Mouse (Mus musculus) kidney, postnatal 0 days (tissue): ENCODE data around the gene Cdkal1. TPM values are rescaled to one million over a fixed set of nuclear protein-coding genes. Genes with fewer than 3 reads are reported as not detected.

Source experiments
- ATAC-seq: fragments of 200-750 bp; cut with Nextera tagmentation; replicated peaks from 2 replicates; pipeline ENCODE4 v1.8.0; 2017; ENCODE audit warnings: low read depth, moderate number of reproducible peaks, moderate TSS enrichment, moderate library complexity; ENCODE audit not compliant: low FRiP score
- DNase-seq: peaks from one replicate; pipeline ENCODE4 v3.0.0-alpha.2; 2016; ENCODE audit warnings: low spot score
- H3K27ac ChIP-seq: fragments of 300-500 bp; sonication (generic); 2 replicates; pipeline ENCODE4 v1.5.1; 2014; ENCODE audit warnings: mild to moderate bottlenecking
- H3K27me3 ChIP-seq: fragments of 300-500 bp; sonication (generic); 2 replicates; pipeline ENCODE4 v1.6.1; 2014; ENCODE audit warnings: low read length, mixed read lengths; ENCODE audit not compliant: insufficient read depth
- H3K36me3 ChIP-seq: fragments of 300-500 bp; sonication (generic); 2 replicates; pipeline ENCODE4 v1.6.1; 2014; ENCODE audit warnings: low read length, mixed read lengths; ENCODE audit not compliant: insufficient read depth
- H3K4me1 ChIP-seq: fragments of 300-500 bp; sonication (generic); replicated peaks from 2 replicates; pipeline ENCODE4 v1.6.1; 2014; ENCODE audit warnings: antibody characterized with exemption, low read length, mixed read lengths; ENCODE audit not compliant: insufficient read depth
- H3K4me2 ChIP-seq: fragments of 300-500 bp; sonication (generic); 2 replicates; pipeline ENCODE4 v1.6.1; 2014; ENCODE audit warnings: mild to moderate bottlenecking, low read length, moderate library complexity, mixed read lengths
- H3K4me3 ChIP-seq: fragments of 300-500 bp; sonication (generic); replicated peaks from 2 replicates; pipeline ENCODE4 v1.5.1; 2014; ENCODE audit warnings: low read depth, low read length
- H3K9ac ChIP-seq: fragments of 300-500 bp; sonication (generic); 2 replicates; pipeline ENCODE4 v1.6.1; 2014; ENCODE audit warnings: low read depth, low read length
- H3K9me3 ChIP-seq: fragments of 300-500 bp; sonication (generic); replicated peaks from 2 replicates; pipeline ENCODE4 v1.6.1; 2016; ENCODE audit warnings: low read length, inconsistent platforms, mixed read lengths
- CTCF ChIP-seq: IDR thresholded peaks from 2 replicates; pipeline ENCODE4 v1.5.1; 2016; ENCODE audit warnings: antibody characterized with exemption, low read depth, mild to moderate bottlenecking, moderate library complexity
- WGBS: fragments of 180-500 bp; shearing (Covaris S2); extraction: QIAGEN DNeasy Blood & Tissue Kit; methylation state at CpG from one replicate; pipeline ENCODE4 v1.1.7; 2014; 5-methylcytosine and 5-hydroxymethylcytosine counted together
- polyA plus RNA-seq: library from polyadenylated mRNA; unstranded; fragments of >200 nt; fragmentation: Nextera tagmentation; extraction: Ambion mirVana; gene quantifications from 2 replicates; pipeline ENCODE4 v1.2.1, GENCODE M21; 2015

Cdkal1 gene
- polyA plus RNA-seq, 1 experiment from 2014 or later = 30.1 TPM

DNA sequence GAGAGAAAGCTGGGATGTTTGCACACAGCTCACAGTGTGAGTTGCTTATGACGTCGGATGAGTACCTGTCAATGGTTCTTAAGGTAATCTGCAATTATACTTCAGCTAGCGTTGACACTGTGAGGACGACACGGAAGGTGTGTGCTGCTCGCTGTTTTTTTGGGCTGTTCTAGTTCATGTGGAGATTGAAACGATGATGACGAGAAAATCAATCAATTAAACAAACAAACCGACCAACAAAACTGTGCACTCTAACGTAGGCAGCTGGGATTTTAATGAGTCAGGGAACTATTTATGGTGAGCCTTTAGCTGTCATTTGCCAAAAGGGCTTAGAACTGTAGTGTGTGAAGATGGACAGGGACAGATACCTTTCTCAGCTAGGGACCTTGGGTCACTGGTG lies 494.6 kb downstream of the Cdkal1 start:
- WGBS = 68% methylated on average over 10 of the region's 10 CpGs

GRCm38 (mm10) chr13:29359341-29359740 lies 496.1 kb downstream of the Cdkal1 start:
- DNase-seq = no peak
- peaks cover 19% of the 10 kb centered on the region; the same call in 1 of the 2 replicates for H3K4me1 ChIP-seq
- TF ChIP-seq CTCF = no peak
- H3K4me3 ChIP-seq = no peak overlapping the region
- no peak overlapping the region for H3K4me2 ChIP-seq
- H3K36me3 ChIP-seq = no peaks in the 10 kb centered on the region
- no peak overlapping the region for H3K9ac ChIP-seq
- peak; percentile 86 for ATAC-seq
- 76% methylated on average over 1 of the region's 1 CpGs for WGBS
- no peaks in the 10 kb centered on the region for H3K9me3 ChIP-seq
- no peak overlapping the region for H3K27ac ChIP-seq
- no peaks in the 10 kb centered on the region for H3K27me3 ChIP-seq

More for the DNA sequence above, 494.6 kb downstream of the Cdkal1 start:
- Histone ChIP-seq H3K4me2 (no peak overlapping the region), H3K9me3 (no peaks in the 10 kb centered on the region), H3K27me3 (no peaks in the 10 kb centered on the region), H3K4me1 (0 out of 2 replicates have a peak, but pooled peaks cover 7% of the 10 kb centered on the region), H3K9ac (no peak overlapping the region), H3K27ac (no peak overlapping the region), H3K36me3 (no peaks in the 10 kb centered on the region), H3K4me3 (no peak overlapping the region)
- TF ChIP-seq CTCF = no peak
- ATAC-seq (no peak), DNase-seq (no peak)

DNA sequence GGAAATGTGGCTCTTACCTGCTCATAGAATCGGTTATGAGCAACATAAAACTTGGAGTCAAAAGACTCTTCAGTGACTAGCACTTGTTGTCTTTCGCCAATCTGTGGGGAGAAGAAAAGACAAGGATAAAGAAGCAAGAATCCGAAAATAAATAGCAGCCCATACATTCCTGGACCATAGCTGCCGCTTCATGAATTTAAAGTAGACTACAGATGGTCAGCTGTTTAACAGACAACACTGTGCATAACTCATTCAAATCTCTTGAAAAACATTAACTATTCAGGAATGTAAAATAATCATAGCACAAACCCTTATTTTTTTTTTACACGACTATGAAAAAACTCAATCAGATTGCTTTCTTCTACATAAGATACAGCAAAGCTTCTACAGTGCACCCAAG lies 498.0 kb downstream of the Cdkal1 start:
- Histone ChIP-seq H3K4me1 (peaks cover 22% of the 10 kb centered on the region; the same call in 1 of the 2 replicates), H3K9ac (no peak overlapping the region), H3K27ac (no peak overlapping the region), H3K4me3 (no peak overlapping the region), H3K36me3 (no peaks in the 10 kb centered on the region), H3K9me3 (no peaks in the 10 kb centered on the region), H3K4me2 (no peak overlapping the region), H3K27me3 (no peaks in the 10 kb centered on the region)
- WGBS = 87% methylated on average over 5 of the region's 5 CpGs
- TF ChIP-seq CTCF = no peak
- no peak for ATAC-seq
- no peak for DNase-seq

- H3K4me2 ChIP-seq = peak overlapping the region; percentile 29
- no peak for TF ChIP-seq CTCF
- no peaks in the 10 kb centered on the region for H3K9me3 ChIP-seq
Observed at GRCm38 (mm10) chr13:29356158-29356485, 499.4 kb downstream of the Cdkal1 start.

DNA sequence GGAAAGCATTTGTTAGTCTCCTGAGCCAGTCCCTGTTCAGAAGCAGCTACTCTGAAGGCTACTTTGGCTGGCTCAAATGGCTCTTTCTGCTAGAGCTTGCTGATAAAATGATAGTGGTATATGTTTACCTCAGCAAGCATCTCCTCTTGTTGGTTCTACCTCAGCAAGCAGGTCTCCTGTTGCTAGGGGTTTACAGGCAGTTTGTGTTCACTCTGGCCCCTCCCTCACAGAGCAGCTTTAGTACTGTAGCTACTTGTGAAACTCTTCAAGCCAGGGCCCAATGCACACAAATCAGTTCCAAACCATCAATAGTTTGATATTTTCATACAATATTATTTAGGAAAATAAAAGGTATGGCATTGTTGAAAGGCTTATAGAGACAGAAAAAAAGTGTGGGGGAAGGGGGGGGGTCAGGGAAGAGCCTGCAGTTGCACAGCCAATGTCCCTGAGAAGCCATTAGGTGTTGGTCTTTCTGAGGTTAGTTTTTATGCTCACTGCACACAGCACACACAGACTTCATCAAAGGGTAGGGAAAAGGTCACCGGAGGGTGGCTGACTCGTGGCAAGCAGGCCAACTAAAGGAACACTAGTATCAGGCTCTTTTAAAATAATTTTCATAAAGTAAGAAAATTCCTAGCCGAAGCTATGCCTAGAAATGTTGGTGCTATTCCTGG lies 499.9 kb downstream of the Cdkal1 start:
- no peak for DNase-seq
- WGBS = 39% methylated on average over 3 of the region's 3 CpGs
- peak overlapping the region; percentile 29; the same call in 1 of the 2 replicates for H3K4me2 ChIP-seq

More at GRCm38 (mm10) chr13:29356158-29356485, 499.4 kb downstream of the Cdkal1 start:
- H3K4me3 ChIP-seq = no peak overlapping the region
- H3K9ac ChIP-seq = no peak overlapping the region
- ATAC-seq (no peak), DNase-seq (peak; percentile 51)
- no peaks in the 10 kb centered on the region for H3K36me3 ChIP-seq
- 8% methylated on average over 10 of the region's 10 CpGs for WGBS
- H3K27ac ChIP-seq = peak overlapping the region; percentile 20; the same call in 1 of the 2 replicates
- peaks cover 22% of the 10 kb centered on the region; the same call in 1 of the 2 replicates for H3K4me1 ChIP-seq
- no peaks in the 10 kb centered on the region for H3K27me3 ChIP-seq

GRCm38 (mm10) chr13:29354943-29355342 lies 500.5 kb downstream of the Cdkal1 start:
- no peak overlapping the region for H3K9ac ChIP-seq
- whole genome bisulfite sequencing = 73% methylated on average over 4 of the region's 4 CpGs
- ATAC-seq = no peak
- no peaks in the 10 kb centered on the region for H3K9me3 ChIP-seq
- H3K27me3 ChIP-seq = no peaks in the 10 kb centered on the region
- H3K36me3 ChIP-seq = no peaks in the 10 kb centered on the region
- peaks cover 22% of the 10 kb centered on the region; the same call in 1 of the 2 replicates for H3K4me1 ChIP-seq
- TF ChIP-seq CTCF = no peak
- no peak overlapping the region for H3K4me2 ChIP-seq
- H3K4me3 ChIP-seq = no peak overlapping the region
- DNase-seq = no peak
- peak overlapping the region; percentile 20; the same call in 1 of the 2 replicates for H3K27ac ChIP-seq

More for the DNA sequence above, 499.9 kb downstream of the Cdkal1 start:
- peaks cover 22% of the 10 kb centered on the region; the same call in 1 of the 2 replicates for H3K4me1 ChIP-seq
- H3K4me3 ChIP-seq = no peak overlapping the region
- H3K9ac ChIP-seq = no peak overlapping the region
- no peaks in the 10 kb centered on the region for H3K27me3 ChIP-seq
- peak overlapping the region; percentile 20; the same call in 1 of the 2 replicates for H3K27ac ChIP-seq
- no peaks in the 10 kb centered on the region for H3K36me3 ChIP-seq
- ATAC-seq = peak; percentile 37; the same call in 1 of the 2 replicates
- no peak for TF ChIP-seq CTCF
- no peaks in the 10 kb centered on the region for H3K9me3 ChIP-seq
